Mouse (Mus musculus) hindbrain, embryonic 11.5 days (tissue): ENCODE data around the gene Anxa6. TPM values are rescaled to one million over a fixed set of nuclear protein-coding genes. Genes with fewer than 3 reads are reported as not detected.

ENCODE experiments used
- ATAC-seq: fragments of 200-750 bp; cut with Nextera tagmentation; 2 replicates; pipeline ENCODE4 v1.8.0; 2017; ENCODE audit warnings: mild to moderate bottlenecking, moderate TSS enrichment, moderate library complexity; ENCODE audit not compliant: low FRiP score
- DNase-seq: peaks from one replicate; pipeline ENCODE4 v3.0.0-alpha.2; 2015; ENCODE audit warnings: low spot score
- H3K27ac ChIP-seq: fragments of 300-500 bp; sonication (generic); 2 replicates; pipeline ENCODE4 v1.5.1; 2014; ENCODE audit warnings: mild to moderate bottlenecking, low read depth, low read length
- H3K27me3 ChIP-seq: fragments of 300-500 bp; sonication (generic); 2 replicates; pipeline ENCODE4 v1.6.1; 2014; ENCODE audit warnings: mild to moderate bottlenecking, low read length, moderate library complexity, mixed read lengths; ENCODE audit not compliant: control insufficient read depth, insufficient read depth
- H3K36me3 ChIP-seq: fragments of 300-500 bp; sonication (generic); 2 replicates; pipeline ENCODE4 v1.6.1; 2014; ENCODE audit warnings: mild to moderate bottlenecking, low read length, moderate library complexity, mixed read lengths; ENCODE audit not compliant: control insufficient read depth, insufficient read depth
- H3K4me1 ChIP-seq: fragments of 300-500 bp; sonication (generic); replicated peaks from 2 replicates; pipeline ENCODE4 v1.6.1; 2014; ENCODE audit warnings: low read length, mixed read lengths; ENCODE audit not compliant: control insufficient read depth, insufficient read depth
- H3K4me2 ChIP-seq: fragments of 300-500 bp; sonication (generic); replicated peaks from 2 replicates; pipeline ENCODE4 v1.6.1; 2014; ENCODE audit warnings: mild to moderate bottlenecking, low read depth, low read length
- H3K4me3 ChIP-seq: fragments of 300-500 bp; sonication (generic); 2 replicates; pipeline ENCODE4 v1.5.1; 2014; ENCODE audit warnings: low read depth, low read length
- H3K9ac ChIP-seq: fragments of 300-500 bp; sonication (generic); 2 replicates; pipeline ENCODE4 v1.6.1; 2014; ENCODE audit warnings: low read depth, low read length
- H3K9me3 ChIP-seq: fragments of 300-500 bp; sonication (generic); 2 replicates; pipeline ENCODE4 v1.6.1; 2016; ENCODE audit warnings: low read length; ENCODE audit not compliant: control insufficient read depth
- WGBS: fragments of 180-500 bp; shearing (Covaris S2); extraction: QIAGEN DNeasy Blood & Tissue Kit; methylation state at CpG from one replicate; pipeline ENCODE4 v1.1.7; 2014; 5-methylcytosine and 5-hydroxymethylcytosine counted together
- polyA plus RNA-seq: library from polyadenylated mRNA; unstranded; fragments of >200 nt; fragmentation: Nextera tagmentation; extraction: Ambion mirVana; gene quantifications from 2 replicates; pipeline ENCODE4 v1.2.1, GENCODE M21; 2014

The Anxa6 gene
- polyA plus RNA-seq, 1 experiment from 2014 or later = 91.6 TPM

GRCm38 (mm10) chr11:55023583-55023982, 9.7 kb downstream of the Anxa6 start:
- H3K4me3 ChIP-seq = no peak overlapping the region
- H3K9ac ChIP-seq = 0 out of 2 replicates have a peak overlapping the region, but pooled peaks have one; percentile 8
- no peak for ATAC-seq
- no peaks in the 10 kb centered on the region for H3K36me3 ChIP-seq
- WGBS = 70% methylated on average over 3 of the region's 3 CpGs
- H3K4me1 ChIP-seq = peaks cover 12% of the 10 kb centered on the region
- H3K27me3 ChIP-seq = no peaks in the 10 kb centered on the region
- no peak overlapping the region for H3K4me2 ChIP-seq
- peak overlapping the region; percentile 69 for H3K27ac ChIP-seq
- no peak for DNase-seq
- H3K9me3 ChIP-seq = no peaks in the 10 kb centered on the region

GRCm38 (mm10) chr11:55023049-55023564, 10.1 kb downstream of the Anxa6 start:
- 18% methylated on average over 10 of the region's 10 CpGs for WGBS
- ATAC-seq = peak; percentile 63; the same call in 1 of the 2 replicates
- Histone ChIP-seq H3K27me3 (no peaks in the 10 kb centered on the region), H3K9ac (0 out of 2 replicates have a peak overlapping the region, but pooled peaks have one; percentile 8), H3K9me3 (no peaks in the 10 kb centered on the region), H3K4me3 (no peak overlapping the region), H3K4me2 (peak overlapping the region; percentile 11), H3K4me1 (peaks cover 12% of the 10 kb centered on the region), H3K36me3 (no peaks in the 10 kb centered on the region), H3K27ac (peak overlapping the region; percentile 69)
- DNase-seq = peak; percentile 82

GRCm38 (mm10) chr11:55022508-55022907, 10.7 kb downstream of the Anxa6 start:
- peak overlapping the region; percentile 47; the same call in 1 of the 2 replicates for H3K27ac ChIP-seq

GRCm38 (mm10) chr11:55021859-55022258, 11.4 kb downstream of the Anxa6 start:
- no peak for DNase-seq
- Histone ChIP-seq H3K4me1 (peaks cover 12% of the 10 kb centered on the region), H3K27ac (no peak overlapping the region), H3K9me3 (no peaks in the 10 kb centered on the region), H3K4me2 (no peak overlapping the region), H3K9ac (no peak overlapping the region), H3K27me3 (no peaks in the 10 kb centered on the region), H3K4me3 (no peak overlapping the region), H3K36me3 (no peaks in the 10 kb centered on the region)
- no peak for ATAC-seq
- WGBS = 57% methylated on average over 6 of the region's 6 CpGs

More at GRCm38 (mm10) chr11:55022508-55022907, 10.7 kb downstream of the Anxa6 start:
- Histone ChIP-seq H3K9ac (no peak overlapping the region), H3K4me3 (no peak overlapping the region), H3K9me3 (no peaks in the 10 kb centered on the region), H3K27me3 (no peaks in the 10 kb centered on the region), H3K4me1 (peaks cover 12% of the 10 kb centered on the region), H3K4me2 (no peak overlapping the region), H3K36me3 (no peaks in the 10 kb centered on the region)
- 70% methylated on average over 5 of the region's 5 CpGs for whole genome bisulfite sequencing
- ATAC-seq (no peak; the same call in 1 of the 2 replicates), DNase-seq (no peak)

GRCm38 (mm10) chr11:55021458-55021857, 11.8 kb downstream of the Anxa6 start:
- H3K27ac ChIP-seq = no peak overlapping the region
- H3K4me3 ChIP-seq = no peak overlapping the region
- no peak for ATAC-seq
- no peak for DNase-seq
- no peaks in the 10 kb centered on the region for H3K27me3 ChIP-seq
- no peaks in the 10 kb centered on the region for H3K36me3 ChIP-seq
- H3K9ac ChIP-seq = no peak overlapping the region
- no peaks in the 10 kb centered on the region for H3K9me3 ChIP-seq
- peaks cover 12% of the 10 kb centered on the region for H3K4me1 ChIP-seq
- H3K4me2 ChIP-seq = no peak overlapping the region

GRCm38 (mm10) chr11:55019711-55020110, 13.5 kb downstream of the Anxa6 start:
- DNase-seq = no peak
- Histone ChIP-seq H3K27ac (no peak overlapping the region), H3K9me3 (no peaks in the 10 kb centered on the region), H3K4me1 (peaks cover 12% of the 10 kb centered on the region), H3K27me3 (no peaks in the 10 kb centered on the region), H3K4me3 (no peak overlapping the region), H3K4me2 (no peak overlapping the region), H3K9ac (no peak overlapping the region), H3K36me3 (no peaks in the 10 kb centered on the region)
- 76% methylated on average over 2 of the region's 2 CpGs for WGBS
- ATAC-seq = no peak

GRCm38 (mm10) chr11:55018034-55018433, 15.2 kb downstream of the Anxa6 start:
- WGBS = 80% methylated on average over 6 of the region's 6 CpGs
- no peak for ATAC-seq
- Histone ChIP-seq H3K9ac (no peak overlapping the region), H3K4me3 (no peak overlapping the region), H3K36me3 (no peaks in the 10 kb centered on the region), H3K4me1 (peaks cover 5% of the 10 kb centered on the region), H3K27me3 (no peaks in the 10 kb centered on the region), H3K27ac (no peak overlapping the region), H3K9me3 (no peaks in the 10 kb centered on the region), H3K4me2 (no peak overlapping the region)
- DNase-seq = no peak

GRCm38 (mm10) chr11:55017201-55017600, 16.0 kb downstream of the Anxa6 start:
- no peak overlapping the region for H3K27ac ChIP-seq
- no peaks in the 10 kb centered on the region for H3K36me3 ChIP-seq
- WGBS = 81% methylated on average over 2 of the region's 2 CpGs
- ATAC-seq = no peak
- H3K27me3 ChIP-seq = no peaks in the 10 kb centered on the region
- H3K9ac ChIP-seq = no peak overlapping the region
- H3K4me2 ChIP-seq = no peak overlapping the region
- DNase-seq = no peak
- no peaks in the 10 kb centered on the region; the same call in 1 of the 2 replicates for H3K4me1 ChIP-seq
- H3K4me3 ChIP-seq = no peak overlapping the region
- no peaks in the 10 kb centered on the region for H3K9me3 ChIP-seq

- ATAC-seq (no peak), DNase-seq (no peak)
- Histone ChIP-seq H3K4me3 (no peak overlapping the region), H3K9me3 (no peaks in the 10 kb centered on the region), H3K27ac (no peak overlapping the region), H3K27me3 (no peaks in the 10 kb centered on the region), H3K4me1 (no peaks in the 10 kb centered on the region; the same call in 1 of the 2 replicates), H3K4me2 (no peak overlapping the region), H3K36me3 (no peaks in the 10 kb centered on the region), H3K9ac (no peak overlapping the region)
- WGBS = 77% methylated on average over 1 of the region's 1 CpGs
Measured at GRCm38 (mm10) chr11:55016758-55017157, 16.5 kb downstream of the Anxa6 start.
